Mouse (Mus musculus): ENCODE measurements at regions not wholly inside any gene's neighbourhood (a gene's known extent, or its start where the extent isn't known, plus 50 kb on each side); places are given as distances from the start of the nearest gene placed in this dataset.

GRCm38 (mm10) chr3:80309931-80310330, 425.6 kb downstream of the Fam198b start:
- Histone ChIP-seq H3K36me3 (replicated peaks) (no peaks in the 10 kb centered on the region), H3K4me1 (ENCODE audit: insufficient read depth, low read depth, low read length) (no peaks in the 10 kb centered on the region), H3K4me3 (ENCODE audit: low read depth, low read length) (no peak overlapping the region), H3K27me3 (ENCODE audit: insufficient read depth, low read length) (no peaks in the 10 kb centered on the region), H3K9me3 (replicated peaks) (no peaks in the 10 kb centered on the region)
- no peak for TF ChIP-seq TAL1 (conservative IDR thresholded peaks at IDR 0.05; ENCODE audit: low read depth, low read length)
- no peak for TF ChIP-seq GATA2 (IDR thresholded peaks at IDR 0.05; ENCODE audit: borderline replicate concordance, low read depth, low read length)
- no peak for TF ChIP-seq CTCF (IDR thresholded peaks at IDR 0.05; ENCODE audit: low read depth, low read length)
- TF ChIP-seq GATA1 (IDR thresholded peaks at IDR 0.05; ENCODE audit: borderline replicate concordance, low read length) = no peak
- no peak for TF ChIP-seq POLR2AphosphoS5 (IDR thresholded peaks at IDR 0.05; ENCODE audit: insufficient replicate concordance, low read depth, low read length)
- no peak for DNase-seq (ENCODE audit: low spot score)
- ATAC-seq (ENCODE audit: extremely low read depth, insufficient number of reproducible peaks, low FRiP score, poor library complexity, severe bottlenecking) = no peak

- ATAC-seq (ENCODE audit: extremely low read depth, insufficient number of reproducible peaks, low FRiP score, poor library complexity, severe bottlenecking) (no peak), DNase-seq (ENCODE audit: low spot score) (no peak)
- no peak overlapping the region for H3K4me3 ChIP-seq (ENCODE audit: low read depth, low read length)
- H3K36me3 ChIP-seq (replicated peaks) = no peaks in the 10 kb centered on the region
- H3K9me3 ChIP-seq (replicated peaks) = no peaks in the 10 kb centered on the region
- H3K27me3 ChIP-seq (ENCODE audit: insufficient read depth, low read length) = no peaks in the 10 kb centered on the region
- H3K4me1 ChIP-seq (ENCODE audit: insufficient read depth, low read depth, low read length) = no peaks in the 10 kb centered on the region
- TF ChIP-seq GATA1 (IDR thresholded peaks at IDR 0.05; ENCODE audit: borderline replicate concordance, low read length) (no peak), GATA2 (IDR thresholded peaks at IDR 0.05; ENCODE audit: borderline replicate concordance, low read depth, low read length) (no peak), CTCF (IDR thresholded peaks at IDR 0.05; ENCODE audit: low read depth, low read length) (no peak)
These were observed 427.4 kb downstream of the Fam198b start for GRCm38 (mm10) chr3:80311689-80312088.

- Histone ChIP-seq H3K9me3 (replicated peaks) (no peaks in the 10 kb centered on the region), H3K4me1 (ENCODE audit: insufficient read depth, low read depth, low read length) (no peaks in the 10 kb centered on the region), H3K27me3 (ENCODE audit: insufficient read depth, low read length) (no peaks in the 10 kb centered on the region), H3K36me3 (replicated peaks) (no peaks in the 10 kb centered on the region), H3K4me3 (ENCODE audit: low read depth, low read length) (no peak overlapping the region)
- DNase-seq (ENCODE audit: low spot score) (no peak), ATAC-seq (ENCODE audit: extremely low read depth, insufficient number of reproducible peaks, low FRiP score, poor library complexity, severe bottlenecking) (no peak)
- no peak for TF ChIP-seq POLR2AphosphoS5 (IDR thresholded peaks at IDR 0.05; ENCODE audit: insufficient replicate concordance, low read depth, low read length)
- no peak for TF ChIP-seq GATA1 (IDR thresholded peaks at IDR 0.05; ENCODE audit: borderline replicate concordance, low read length)
- no peak for TF ChIP-seq CTCF (IDR thresholded peaks at IDR 0.05; ENCODE audit: low read depth, low read length)
- TF ChIP-seq TAL1 (conservative IDR thresholded peaks at IDR 0.05; ENCODE audit: low read depth, low read length) = no peak
- TF ChIP-seq GATA2 (IDR thresholded peaks at IDR 0.05; ENCODE audit: borderline replicate concordance, low read depth, low read length) = no peak
These were observed 438.0 kb downstream of the Fam198b start for GRCm38 (mm10) chr3:80322291-80322690.

GRCm38 (mm10) chr3:80324726-80325125, 440.4 kb downstream of the Fam198b start:
- no peak overlapping the region for H3K4me3 ChIP-seq (ENCODE audit: low read depth, low read length)
- TF ChIP-seq POLR2AphosphoS5 (IDR thresholded peaks at IDR 0.05; ENCODE audit: insufficient replicate concordance, low read depth, low read length) (no peak), GATA2 (IDR thresholded peaks at IDR 0.05; ENCODE audit: borderline replicate concordance, low read depth, low read length) (no peak), GATA1 (IDR thresholded peaks at IDR 0.05; ENCODE audit: borderline replicate concordance, low read length) (no peak), TAL1 (conservative IDR thresholded peaks at IDR 0.05; ENCODE audit: low read depth, low read length) (no peak), CTCF (IDR thresholded peaks at IDR 0.05; ENCODE audit: low read depth, low read length) (no peak)
- no peaks in the 10 kb centered on the region for H3K4me1 ChIP-seq (ENCODE audit: insufficient read depth, low read depth, low read length)
- H3K36me3 ChIP-seq (replicated peaks) = no peaks in the 10 kb centered on the region
- H3K9me3 ChIP-seq (replicated peaks) = no peaks in the 10 kb centered on the region
- DNase-seq (ENCODE audit: low spot score) (no peak), ATAC-seq (ENCODE audit: extremely low read depth, insufficient number of reproducible peaks, low FRiP score, poor library complexity, severe bottlenecking) (no peak)
- no peaks in the 10 kb centered on the region; the same call in 1 of the 2 replicates for H3K27me3 ChIP-seq (ENCODE audit: insufficient read depth, low read length)

GRCm38 (mm10) chr3:80331776-80332175, 447.4 kb downstream of the Fam198b start:
- no peak for TF ChIP-seq POLR2AphosphoS5 (IDR thresholded peaks at IDR 0.05; ENCODE audit: insufficient replicate concordance, low read depth, low read length)
- TF ChIP-seq GATA2 (IDR thresholded peaks at IDR 0.05; ENCODE audit: borderline replicate concordance, low read depth, low read length) = no peak
- no peak for TF ChIP-seq CTCF (IDR thresholded peaks at IDR 0.05; ENCODE audit: low read depth, low read length)
- no peak for TF ChIP-seq GATA1 (IDR thresholded peaks at IDR 0.05; ENCODE audit: borderline replicate concordance, low read length)
- TF ChIP-seq TAL1 (conservative IDR thresholded peaks at IDR 0.05; ENCODE audit: low read depth, low read length) = no peak
- DNase-seq (ENCODE audit: low spot score) = no peak
- Histone ChIP-seq H3K4me3 (ENCODE audit: low read depth, low read length) (no peak overlapping the region), H3K9me3 (replicated peaks) (no peaks in the 10 kb centered on the region), H3K27me3 (ENCODE audit: insufficient read depth, low read length) (peaks cover 5% of the 10 kb centered on the region; the same call in 1 of the 2 replicates), H3K4me1 (ENCODE audit: insufficient read depth, low read depth, low read length) (no peaks in the 10 kb centered on the region), H3K36me3 (replicated peaks) (no peaks in the 10 kb centered on the region)
- no peak for ATAC-seq (ENCODE audit: extremely low read depth, insufficient number of reproducible peaks, low FRiP score, poor library complexity, severe bottlenecking)

- H3K4me1 ChIP-seq (ENCODE audit: insufficient read depth, low read depth, low read length) = no peaks in the 10 kb centered on the region
These were observed 450.1 kb downstream of the Fam198b start for GRCm38 (mm10) chr3:80334446-80334893.

More at GRCm38 (mm10) chr3:80334446-80334893, 450.1 kb downstream of the Fam198b start:
- TF ChIP-seq POLR2AphosphoS5 (IDR thresholded peaks at IDR 0.05; ENCODE audit: insufficient replicate concordance, low read depth, low read length) = no peak
- no peak for TF ChIP-seq CTCF (IDR thresholded peaks at IDR 0.05; ENCODE audit: low read depth, low read length)
- no peak for TF ChIP-seq GATA2 (IDR thresholded peaks at IDR 0.05; ENCODE audit: borderline replicate concordance, low read depth, low read length)
- no peak for TF ChIP-seq TAL1 (conservative IDR thresholded peaks at IDR 0.05; ENCODE audit: low read depth, low read length)
- TF ChIP-seq GATA1 (IDR thresholded peaks at IDR 0.05; ENCODE audit: borderline replicate concordance, low read length) = no peak
- ATAC-seq (ENCODE audit: extremely low read depth, insufficient number of reproducible peaks, low FRiP score, poor library complexity, severe bottlenecking) (no peak), DNase-seq (ENCODE audit: low spot score) (no peak)
- Histone ChIP-seq H3K36me3 (replicated peaks) (no peaks in the 10 kb centered on the region), H3K9me3 (replicated peaks) (no peaks in the 10 kb centered on the region), H3K27me3 (ENCODE audit: insufficient read depth, low read length) (peaks cover 5% of the 10 kb centered on the region; the same call in 1 of the 2 replicates), H3K4me3 (ENCODE audit: low read depth, low read length) (no peak overlapping the region)

Measured in G1E (cell line).